Mouse (Mus musculus): ENCODE data around the gene Gm11596. TPM values are rescaled to one million over a fixed set of nuclear protein-coding genes. Genes with fewer than 3 reads are reported as not detected.
"Not testable (repeated sequence)": the region's sequence is repeated elsewhere in the genome, so short reads cannot be mapped to it uniquely, and the experiment has no call there.

Gm11596 gene
- polyA plus RNA-seq (2014; fragmentation: Nextera tagmentation; extraction: Ambion mirVana), result not detected in 2 replicates

GRCm38 (mm10) chr11:99793367-99793766, at the start of gene Gm11596:
Gm11596 (minus strand) TSS chr11:99793467.
- H3K27ac ChIP-seq (ENCODE audit: low read depth, low read length), result no peak within 1 kb of the TSS
- H3K36me3 ChIP-seq (ENCODE audit: control insufficient read depth, insufficient read depth, low read length), result no peaks in the 10 kb centered on the region
- WGBS, result 81% methylated on average over 2 of the region's 2 CpGs
- H3K27me3 ChIP-seq (ENCODE audit: control insufficient read depth, insufficient read depth, low read length), result no peaks in the 10 kb centered on the region
- ATAC-seq (ENCODE audit: low read depth), result no peak
- no peak within 1 kb of the TSS for H3K4me3 ChIP-seq (ENCODE audit: low read depth, low read length)
- no peak within 1 kb of the TSS for H3K9ac ChIP-seq (replicated peaks; ENCODE audit: low read depth, low read length)
- no peak within 1 kb of the TSS for H3K4me2 ChIP-seq (ENCODE audit: low read depth, low read length)
- no peaks in the 10 kb centered on the region for H3K4me1 ChIP-seq (ENCODE audit: control insufficient read depth, insufficient read depth, low read length)
- no peaks in the 10 kb centered on the region for H3K9me3 ChIP-seq (ENCODE audit: control insufficient read depth, low read length)

- H3K4me3 ChIP-seq (ENCODE audit: low read depth, low read length), result no peak overlapping the region
- H3K4me2 ChIP-seq (ENCODE audit: low read depth, low read length), result no peak overlapping the region
- no peak overlapping the region for H3K27ac ChIP-seq (ENCODE audit: low read depth, low read length)
- no peak overlapping the region for H3K9ac ChIP-seq (replicated peaks; ENCODE audit: low read depth, low read length)
- H3K9me3 ChIP-seq (ENCODE audit: control insufficient read depth, low read length), result no peaks in the 10 kb centered on the region
- ATAC-seq (ENCODE audit: low read depth), result no peak
- no peaks in the 10 kb centered on the region for H3K4me1 ChIP-seq (ENCODE audit: control insufficient read depth, insufficient read depth, low read length)
- no peaks in the 10 kb centered on the region for H3K36me3 ChIP-seq (ENCODE audit: control insufficient read depth, insufficient read depth, low read length)
- 10% methylated on average over 1 of the region's 1 CpGs for WGBS
- no peaks in the 10 kb centered on the region for H3K27me3 ChIP-seq (ENCODE audit: control insufficient read depth, insufficient read depth, low read length)
Measured at GRCm38 (mm10) chr11:99842185-99842584, 48.9 kb upstream of the Gm11596 start.

- no peak within 1 kb of the TSS for H3K9ac ChIP-seq (replicated peaks; ENCODE audit: low read depth, low read length)
- WGBS, result 81% methylated on average over 1 of the region's 1 CpGs
- ATAC-seq (ENCODE audit: low read depth), result no peak
- H3K4me2 ChIP-seq (ENCODE audit: low read depth, low read length), result no peak within 1 kb of the TSS
- H3K4me1 ChIP-seq (ENCODE audit: control insufficient read depth, insufficient read depth, low read length), result no peaks in the 10 kb centered on the region
- H3K9me3 ChIP-seq (ENCODE audit: control insufficient read depth, low read length), result no peaks in the 10 kb centered on the region
- H3K27me3 ChIP-seq (ENCODE audit: control insufficient read depth, insufficient read depth, low read length), result no peaks in the 10 kb centered on the region
- no peak within 1 kb of the TSS for H3K4me3 ChIP-seq (ENCODE audit: low read depth, low read length)
- H3K27ac ChIP-seq (ENCODE audit: low read depth, low read length), result no peak within 1 kb of the TSS
- H3K36me3 ChIP-seq (ENCODE audit: control insufficient read depth, insufficient read depth, low read length), result no peaks in the 10 kb centered on the region
Measured at GRCm38 (mm10) chr11:99837966-99838365, 44.7 kb upstream of the Gm11596 start, which contains the start of gene 2300003K06Rik. 2300003K06Rik (minus strand) TSS chr11:99838066.

GRCm38 (mm10) chr11:99815566-99815965, 22.3 kb upstream of the Gm11596 start, which contains the start of gene Gm11564:
Gm11564 (minus strand) TSS chr11:99815666.
- not testable (repeated sequence) for H3K4me3 ChIP-seq (ENCODE audit: low read depth, low read length); H3K36me3 ChIP-seq (ENCODE audit: control insufficient read depth, insufficient read depth, low read length); H3K27me3 ChIP-seq (ENCODE audit: control insufficient read depth, insufficient read depth, low read length); H3K9ac ChIP-seq (replicated peaks; ENCODE audit: low read depth, low read length); H3K4me1 ChIP-seq (ENCODE audit: control insufficient read depth, insufficient read depth, low read length); H3K4me2 ChIP-seq (ENCODE audit: low read depth, low read length); ATAC-seq (ENCODE audit: low read depth); H3K9me3 ChIP-seq (ENCODE audit: control insufficient read depth, low read length); H3K27ac ChIP-seq (ENCODE audit: low read depth, low read length)
- WGBS, result 89% methylated on average over 2 of the region's 2 CpGs

- H3K36me3 ChIP-seq (ENCODE audit: control insufficient read depth, insufficient read depth, low read length); H3K27ac ChIP-seq (ENCODE audit: low read depth, low read length); ATAC-seq (ENCODE audit: low read depth); H3K27me3 ChIP-seq (ENCODE audit: control insufficient read depth, insufficient read depth, low read length); H3K9ac ChIP-seq (replicated peaks; ENCODE audit: low read depth, low read length); H3K9me3 ChIP-seq (ENCODE audit: control insufficient read depth, low read length); H3K4me2 ChIP-seq (ENCODE audit: low read depth, low read length); H3K4me3 ChIP-seq (ENCODE audit: low read depth, low read length); H3K4me1 ChIP-seq (ENCODE audit: control insufficient read depth, insufficient read depth, low read length): not testable (repeated sequence)
Measured at GRCm38 (mm10) chr11:99809792-99810191, 16.5 kb upstream of the Gm11596 start, which contains the start of gene Krtap4-13. Krtap4-13 (minus strand) TSS chr11:99809892.

GRCm38 (mm10) chr11:99804346-99804745, 11.1 kb upstream of the Gm11596 start, which contains the start of gene Gm11554:
Gm11554 (minus strand) TSS chr11:99804446.
- H3K27me3 ChIP-seq (ENCODE audit: control insufficient read depth, insufficient read depth, low read length); H3K9ac ChIP-seq (replicated peaks; ENCODE audit: low read depth, low read length); H3K27ac ChIP-seq (ENCODE audit: low read depth, low read length); H3K9me3 ChIP-seq (ENCODE audit: control insufficient read depth, low read length); ATAC-seq (ENCODE audit: low read depth); H3K4me1 ChIP-seq (ENCODE audit: control insufficient read depth, insufficient read depth, low read length); H3K4me3 ChIP-seq (ENCODE audit: low read depth, low read length); H3K36me3 ChIP-seq (ENCODE audit: control insufficient read depth, insufficient read depth, low read length); H3K4me2 ChIP-seq (ENCODE audit: low read depth, low read length): not testable (repeated sequence)
- no CpG with 5 or more reads among the region's 1 CpGs for WGBS

- H3K4me2 ChIP-seq (ENCODE audit: low read depth, low read length); H3K27ac ChIP-seq (ENCODE audit: low read depth, low read length); ATAC-seq (ENCODE audit: low read depth); H3K4me3 ChIP-seq (ENCODE audit: low read depth, low read length); H3K9me3 ChIP-seq (ENCODE audit: control insufficient read depth, low read length); H3K4me1 ChIP-seq (ENCODE audit: control insufficient read depth, insufficient read depth, low read length); H3K27me3 ChIP-seq (ENCODE audit: control insufficient read depth, insufficient read depth, low read length); H3K36me3 ChIP-seq (ENCODE audit: control insufficient read depth, insufficient read depth, low read length); H3K9ac ChIP-seq (replicated peaks; ENCODE audit: low read depth, low read length): not testable (repeated sequence)
- no CpG with 5 or more reads among the region's 1 CpGs for WGBS
Measured at GRCm38 (mm10) chr11:99798832-99799231, 5.6 kb upstream of the Gm11596 start, which contains the start of gene Gm11569. Gm11569 (minus strand) TSS chr11:99798932.

GRCm38 (mm10) chr11:99784900-99785299, 8.4 kb downstream of the Gm11596 start, which contains the start of gene Krtap4-9:
Krtap4-9 (plus strand) TSS chr11:99785200.
- not testable (repeated sequence) for H3K27ac ChIP-seq (ENCODE audit: low read depth, low read length); H3K4me1 ChIP-seq (ENCODE audit: control insufficient read depth, insufficient read depth, low read length); H3K36me3 ChIP-seq (ENCODE audit: control insufficient read depth, insufficient read depth, low read length); H3K4me3 ChIP-seq (ENCODE audit: low read depth, low read length); ATAC-seq (ENCODE audit: low read depth); H3K9me3 ChIP-seq (ENCODE audit: control insufficient read depth, low read length); H3K4me2 ChIP-seq (ENCODE audit: low read depth, low read length); H3K27me3 ChIP-seq (ENCODE audit: control insufficient read depth, insufficient read depth, low read length); H3K9ac ChIP-seq (replicated peaks; ENCODE audit: low read depth, low read length)

GRCm38 (mm10) chr11:99780604-99781003, 12.7 kb downstream of the Gm11596 start, which contains the start of gene Krtap4-8:
Krtap4-8 (minus strand) TSS chr11:99780704.
- Histone ChIP-seq H3K9me3 (ENCODE audit: control insufficient read depth, low read length) (no peaks in the 10 kb centered on the region), H3K36me3 (ENCODE audit: control insufficient read depth, insufficient read depth, low read length) (no peaks in the 10 kb centered on the region), H3K27ac (ENCODE audit: low read depth, low read length) (no peak within 1 kb of the TSS), H3K27me3 (ENCODE audit: control insufficient read depth, insufficient read depth, low read length) (no peaks in the 10 kb centered on the region), H3K9ac (replicated peaks; ENCODE audit: low read depth, low read length) (no peak within 1 kb of the TSS), H3K4me2 (ENCODE audit: low read depth, low read length) (no peak within 1 kb of the TSS), H3K4me3 (ENCODE audit: low read depth, low read length) (no peak within 1 kb of the TSS), H3K4me1 (ENCODE audit: control insufficient read depth, insufficient read depth, low read length) (no peaks in the 10 kb centered on the region)
- no peak for ATAC-seq (ENCODE audit: low read depth)
- WGBS, result 97% methylated on average over 2 of the region's 2 CpGs

All from neural tube, embryonic 14.5 days (tissue).